Mouse (Mus musculus) small intestine, adult 2 months (tissue): ENCODE results near the gene Atp2a3.

ENCODE experiments used
- CTCF ChIP-seq: fragments of 200-500 bp; IDR thresholded peaks from 2 replicates; pipeline ENCODE4 v1.5.1; 2012; ENCODE audit warnings: low read depth, mild to moderate bottlenecking, control low read depth, inconsistent platforms, low read length, moderate library complexity, mixed read lengths; ENCODE audit not compliant: insufficient replicate concordance, insufficient read length; ENCODE audit errors: extremely low read depth
- POLR2A ChIP-seq: fragments of 200-500 bp; IDR thresholded peaks from 2 replicates; pipeline ENCODE4 v1.6.1; 2012; ENCODE audit warnings: low read depth, mild to moderate bottlenecking, control low read depth, inconsistent platforms, low read length, moderate library complexity

- TF ChIP-seq POLR2A (no peak), CTCF (no peak)
Measured at GRCm38 (mm10) chr11:72944996-72945793, 15.8 kb upstream of the Atp2a3 start.
